Mouse (Mus musculus) bone marrow macrophage, adult 2 months (primary cell): Measurements from ENCODE around the gene Smyd5.

Source experiments
- CTCF ChIP-seq: IDR thresholded peaks from 2 replicates; pipeline ENCODE4 v1.5.1; 2012; ENCODE audit warnings: low read depth, mild to moderate bottlenecking, low read length, moderate library complexity
- POLR2A ChIP-seq: IDR thresholded peaks from 2 replicates; pipeline ENCODE4 v1.6.1; 2012; ENCODE audit warnings: mild to moderate bottlenecking, low read depth, low read length, borderline replicate concordance

GRCm38 (mm10) chr6:85445286-85445685 is 13.5 kb downstream of the Smyd5 start:
- TF ChIP-seq CTCF = no peak
- TF ChIP-seq POLR2A = no peak
